Mouse (Mus musculus) hindbrain, embryonic 14.5 days (tissue): ENCODE measurements around the gene Cdx2. TPM values are rescaled to one million over a fixed set of nuclear protein-coding genes. Genes with fewer than 3 reads are reported as not detected.

Source experiments
- ATAC-seq: fragments of 200-750 bp; cut with Nextera tagmentation; 2 replicates; pipeline ENCODE4 v1.8.0; 2017; ENCODE audit warnings: moderate number of reproducible peaks, mild to moderate bottlenecking, moderate TSS enrichment, moderate library complexity; ENCODE audit not compliant: low FRiP score
- DNase-seq: peaks from one replicate; pipeline ENCODE4 v3.0.0-alpha.2; 2015; ENCODE audit warnings: low spot score
- H3K27ac ChIP-seq: fragments of 300-500 bp; sonication (generic); 2 replicates; pipeline ENCODE4 v1.5.1; 2014; ENCODE audit warnings: mild to moderate bottlenecking, moderate library complexity
- H3K27me3 ChIP-seq: fragments of 300-500 bp; sonication (generic); 2 replicates; pipeline ENCODE4 v1.6.1; 2014; ENCODE audit warnings: mild to moderate bottlenecking, low read length, mixed read lengths; ENCODE audit not compliant: control insufficient read depth, insufficient read depth
- H3K36me3 ChIP-seq: fragments of 300-500 bp; sonication (generic); replicated peaks from 2 replicates; pipeline ENCODE4 v1.6.1; 2014; ENCODE audit not compliant: control insufficient read depth, insufficient read depth
- H3K4me1 ChIP-seq: fragments of 300-500 bp; sonication (generic); replicated peaks from 2 replicates; pipeline ENCODE4 v1.6.1; 2014; ENCODE audit warnings: antibody characterized with exemption, low read length, mixed read lengths; ENCODE audit not compliant: control insufficient read depth, insufficient read depth
- H3K4me2 ChIP-seq: fragments of 300-500 bp; sonication (generic); replicated peaks from 2 replicates; pipeline ENCODE4 v1.6.1; 2014; ENCODE audit warnings: mild to moderate bottlenecking, moderate library complexity
- H3K4me3 ChIP-seq: fragments of 300-500 bp; sonication (generic); replicated peaks from 2 replicates; pipeline ENCODE4 v1.5.1; 2014; ENCODE audit warnings: mild to moderate bottlenecking, low read length
- H3K9ac ChIP-seq: fragments of 300-500 bp; sonication (generic); 2 replicates; pipeline ENCODE4 v1.6.1; 2014
- H3K9me3 ChIP-seq: fragments of 300-500 bp; sonication (generic); 2 replicates; pipeline ENCODE4 v1.6.1; 2016; ENCODE audit warnings: low read length; ENCODE audit not compliant: control insufficient read depth
- WGBS: fragments of 180-500 bp; shearing (Covaris S2); extraction: QIAGEN DNeasy Blood & Tissue Kit; methylation state at CpG from one replicate; pipeline ENCODE4 v1.1.7; 2014; 5-methylcytosine and 5-hydroxymethylcytosine counted together
- polyA plus RNA-seq: library from polyadenylated mRNA; unstranded; fragments of >200 nt; fragmentation: Nextera tagmentation; extraction: Ambion mirVana; gene quantifications from 2 replicates; pipeline ENCODE4 v1.2.1, GENCODE M21; 2014

Gene Cdx2
- polyA plus RNA-seq = not detected in 2 replicates

- under 1% methylated on average over 63 of the region's 63 CpGs for WGBS
- no peak within 1 kb of the TSS for H3K27ac ChIP-seq
- peaks cover 100% of the 10 kb centered on the region for H3K27me3 ChIP-seq
- H3K36me3 ChIP-seq = no peaks in the 10 kb centered on the region
- no peak within 1 kb of the TSS for H3K9ac ChIP-seq
- H3K9me3 ChIP-seq = no peaks in the 10 kb centered on the region
- no peak within 1 kb of the TSS for H3K4me2 ChIP-seq
- no peak for DNase-seq
- no peaks in the 10 kb centered on the region; the same call in 1 of the 2 replicates for H3K4me1 ChIP-seq
- 0 out of 2 replicates have a peak within 1 kb of the TSS, but pooled peaks have one; percentile 2 for H3K4me3 ChIP-seq
- ATAC-seq = 0 out of 2 replicates have a peak, but pooled peaks have one; percentile 43
Observed at GRCm38 (mm10) chr5:147306638-147307397, at the start of gene Cdx2. Gene Cdx2, minus strand, starts transcription at chr5:147307270.

DNA sequence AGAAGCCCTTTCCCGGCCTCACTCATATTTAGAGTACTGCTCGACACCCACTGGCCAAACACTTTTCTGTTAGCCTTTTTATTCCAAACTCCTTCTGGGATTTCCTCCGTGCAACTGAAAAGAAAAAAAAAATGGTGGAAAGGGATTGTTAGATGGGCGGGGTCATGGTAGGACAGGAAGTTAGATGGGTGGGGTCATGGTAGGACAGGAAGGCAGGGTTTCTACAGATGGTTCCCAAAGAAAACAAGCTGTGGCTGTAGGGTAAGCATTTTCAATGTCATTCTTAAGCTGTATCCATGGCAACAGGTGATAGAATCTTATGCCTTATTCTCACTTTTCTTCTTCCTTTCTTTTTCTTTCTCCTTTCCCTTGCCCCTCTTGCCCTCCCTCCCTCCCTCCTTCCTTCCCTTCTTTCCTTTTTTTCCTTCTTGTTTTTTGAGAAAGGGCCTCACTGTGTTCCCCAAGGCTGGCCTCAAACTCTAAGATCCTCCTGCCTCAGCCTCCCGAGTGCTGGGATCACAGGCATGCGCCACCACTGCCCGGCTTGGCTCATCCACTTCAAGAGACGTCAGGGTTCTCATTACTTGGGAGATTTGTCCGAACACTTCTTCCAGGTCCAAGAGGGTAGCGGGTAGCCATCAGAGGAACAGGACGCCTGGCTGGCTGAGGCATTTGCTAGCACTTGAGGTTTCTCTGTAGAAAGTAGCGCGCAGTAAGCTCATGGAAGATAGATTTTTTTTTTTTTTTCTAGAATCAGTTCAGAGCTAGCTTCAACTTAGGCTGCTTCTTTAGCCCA is 49.4 kb upstream of the Cdx2 start:
- Histone ChIP-seq H3K9me3 (no peaks in the 10 kb centered on the region), H3K27ac (no peak overlapping the region), H3K9ac (no peak overlapping the region), H3K4me3 (no peak overlapping the region), H3K4me2 (no peak overlapping the region), H3K4me1 (no peaks in the 10 kb centered on the region), H3K27me3 (no peaks in the 10 kb centered on the region), H3K36me3 (no peaks in the 10 kb centered on the region)
- no peak for ATAC-seq
- 96% methylated on average over 13 of the region's 13 CpGs for whole genome bisulfite sequencing
- DNase-seq = no peak

GRCm38 (mm10) chr5:147355788-147356187 is 48.7 kb upstream of the Cdx2 start:
- no peaks in the 10 kb centered on the region for H3K9me3 ChIP-seq
- no peaks in the 10 kb centered on the region for H3K4me1 ChIP-seq
- H3K27me3 ChIP-seq = no peaks in the 10 kb centered on the region
- no peak for ATAC-seq
- no peak overlapping the region for H3K4me3 ChIP-seq
- no peak overlapping the region for H3K27ac ChIP-seq
- H3K4me2 ChIP-seq = no peak overlapping the region
- WGBS = 80% methylated on average over 3 of the region's 3 CpGs
- no peak for DNase-seq
- no peaks in the 10 kb centered on the region for H3K36me3 ChIP-seq
- no peak overlapping the region for H3K9ac ChIP-seq

- 75% methylated on average over 8 of the region's 8 CpGs for WGBS
- Histone ChIP-seq H3K9me3 (no peaks in the 10 kb centered on the region), H3K4me2 (no peak overlapping the region), H3K4me1 (no peaks in the 10 kb centered on the region), H3K9ac (no peak overlapping the region), H3K36me3 (no peaks in the 10 kb centered on the region), H3K4me3 (no peak overlapping the region), H3K27me3 (no peaks in the 10 kb centered on the region), H3K27ac (no peak overlapping the region)
- ATAC-seq (no peak), DNase-seq (no peak)
Observed at GRCm38 (mm10) chr5:147354985-147355384, 47.9 kb upstream of the Cdx2 start.

- Histone ChIP-seq H3K27me3 (no peaks in the 10 kb centered on the region), H3K27ac (no peak overlapping the region), H3K4me2 (no peak overlapping the region), H3K4me3 (no peak overlapping the region), H3K4me1 (no peaks in the 10 kb centered on the region), H3K36me3 (no peaks in the 10 kb centered on the region), H3K9me3 (no peaks in the 10 kb centered on the region), H3K9ac (no peak overlapping the region)
- no peak for DNase-seq
- WGBS = 66% methylated on average over 17 of the region's 17 CpGs
- ATAC-seq = no peak
Observed at GRCm38 (mm10) chr5:147354161-147354780, 47.2 kb upstream of the Cdx2 start.

- no peaks in the 10 kb centered on the region for H3K4me1 ChIP-seq
- no peak overlapping the region for H3K4me3 ChIP-seq
- 87% methylated on average over 8 of the region's 8 CpGs for WGBS
- no peak overlapping the region for H3K4me2 ChIP-seq
- H3K36me3 ChIP-seq = no peaks in the 10 kb centered on the region
- DNase-seq (no peak), ATAC-seq (no peak)
- no peaks in the 10 kb centered on the region for H3K9me3 ChIP-seq
- H3K9ac ChIP-seq = no peak overlapping the region
- no peaks in the 10 kb centered on the region for H3K27me3 ChIP-seq
- H3K27ac ChIP-seq = no peak overlapping the region
Observed at GRCm38 (mm10) chr5:147351931-147352330, 44.9 kb upstream of the Cdx2 start.

GRCm38 (mm10) chr5:147345981-147346380 is 38.9 kb upstream of the Cdx2 start:
- Histone ChIP-seq H3K27ac (no peak overlapping the region), H3K36me3 (no peaks in the 10 kb centered on the region), H3K4me3 (no peak overlapping the region), H3K4me1 (no peaks in the 10 kb centered on the region), H3K27me3 (no peaks in the 10 kb centered on the region), H3K9ac (no peak overlapping the region), H3K4me2 (no peak overlapping the region), H3K9me3 (no peaks in the 10 kb centered on the region)
- WGBS = 67% methylated on average over 1 of the region's 1 CpGs
- DNase-seq = no peak
- ATAC-seq = no peak

GRCm38 (mm10) chr5:147343904-147344303 is 36.8 kb upstream of the Cdx2 start:
- Histone ChIP-seq H3K4me3 (no peak overlapping the region), H3K4me2 (no peak overlapping the region), H3K9ac (no peak overlapping the region), H3K9me3 (no peaks in the 10 kb centered on the region), H3K27ac (no peak overlapping the region), H3K36me3 (no peaks in the 10 kb centered on the region), H3K4me1 (no peaks in the 10 kb centered on the region), H3K27me3 (no peaks in the 10 kb centered on the region)
- ATAC-seq (no peak), DNase-seq (no peak)
- WGBS = 88% methylated on average over 10 of the region's 10 CpGs

GRCm38 (mm10) chr5:147342901-147343300 is 35.8 kb upstream of the Cdx2 start:
- WGBS = 91% methylated on average over 6 of the region's 6 CpGs
- Histone ChIP-seq H3K9ac (no peak overlapping the region), H3K27ac (no peak overlapping the region), H3K9me3 (no peaks in the 10 kb centered on the region), H3K4me2 (no peak overlapping the region), H3K4me3 (no peak overlapping the region), H3K27me3 (no peaks in the 10 kb centered on the region), H3K36me3 (no peaks in the 10 kb centered on the region), H3K4me1 (no peaks in the 10 kb centered on the region)
- ATAC-seq = no peak
- DNase-seq = no peak
